Mouse (Mus musculus) cerebellum, adult 9-11 months (tissue): ENCODE data around the gene Akap2.
A peak's percentile ranks its signal among the peaks of the same experiment; 100 is the strongest.

Source experiments
- DNase-seq: peaks from one replicate; pipeline ENCODE4 v3.0.0; 2022

Akap2 gene

GRCm38 (mm10) chr4:57916711-57917110 is 199.3 kb downstream of the Akap2 start:
- no peak for DNase-seq

- DNase-seq = no peak
Measured at GRCm38 (mm10) chr4:57919494-57920423, 202.3 kb downstream of the Akap2 start.

- no peak for DNase-seq
Measured at GRCm38 (mm10) chr4:57920522-57920921, 203.1 kb downstream of the Akap2 start.

DNA sequence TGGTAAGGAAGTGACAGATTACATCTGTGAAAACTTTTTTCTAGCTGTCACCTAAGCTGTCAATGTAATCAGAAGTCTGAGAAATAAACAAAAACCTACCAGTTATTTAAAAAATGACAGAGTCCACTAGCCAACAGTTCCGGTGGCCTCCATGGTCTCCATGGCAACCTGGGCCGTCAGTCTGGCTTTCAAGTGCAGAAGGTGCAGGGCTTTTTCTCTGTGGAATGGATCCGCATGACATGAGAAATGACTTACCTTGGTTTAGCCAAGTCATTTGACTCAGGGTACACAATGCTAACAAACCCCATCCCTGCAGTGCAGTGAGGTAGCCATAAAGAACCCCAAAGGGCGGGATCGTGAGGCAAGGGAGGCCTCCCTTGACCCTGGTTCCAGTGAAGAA is 204.7 kb downstream of the Akap2 start:
- DNase-seq = no peak

DNA sequence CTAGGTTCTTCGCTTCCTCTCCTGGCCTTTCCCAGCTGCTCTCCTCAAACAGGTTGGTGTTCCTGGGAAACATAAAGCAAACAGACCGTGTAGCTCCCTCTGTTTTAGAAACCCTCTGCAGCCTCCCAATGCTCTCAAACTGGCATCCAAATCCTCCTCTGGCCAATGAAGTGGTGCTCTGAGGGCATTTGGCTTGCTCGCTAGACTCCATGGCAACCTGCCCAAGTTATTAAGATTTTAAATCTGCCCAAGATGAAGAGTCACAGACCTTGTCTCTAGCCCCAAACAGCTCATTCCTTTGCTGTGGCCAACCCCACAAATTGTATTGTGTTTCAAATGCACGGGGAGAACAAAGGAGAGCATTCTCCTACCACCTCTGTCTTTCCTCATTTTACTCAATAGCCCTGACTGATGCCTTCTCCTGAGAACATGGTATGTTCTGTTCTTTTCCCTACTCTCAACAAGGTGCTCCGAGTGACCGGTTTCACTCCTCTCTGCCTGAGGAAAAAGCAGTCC is 207.2 kb downstream of the Akap2 start:
- peak; percentile 11 for DNase-seq

DNA sequence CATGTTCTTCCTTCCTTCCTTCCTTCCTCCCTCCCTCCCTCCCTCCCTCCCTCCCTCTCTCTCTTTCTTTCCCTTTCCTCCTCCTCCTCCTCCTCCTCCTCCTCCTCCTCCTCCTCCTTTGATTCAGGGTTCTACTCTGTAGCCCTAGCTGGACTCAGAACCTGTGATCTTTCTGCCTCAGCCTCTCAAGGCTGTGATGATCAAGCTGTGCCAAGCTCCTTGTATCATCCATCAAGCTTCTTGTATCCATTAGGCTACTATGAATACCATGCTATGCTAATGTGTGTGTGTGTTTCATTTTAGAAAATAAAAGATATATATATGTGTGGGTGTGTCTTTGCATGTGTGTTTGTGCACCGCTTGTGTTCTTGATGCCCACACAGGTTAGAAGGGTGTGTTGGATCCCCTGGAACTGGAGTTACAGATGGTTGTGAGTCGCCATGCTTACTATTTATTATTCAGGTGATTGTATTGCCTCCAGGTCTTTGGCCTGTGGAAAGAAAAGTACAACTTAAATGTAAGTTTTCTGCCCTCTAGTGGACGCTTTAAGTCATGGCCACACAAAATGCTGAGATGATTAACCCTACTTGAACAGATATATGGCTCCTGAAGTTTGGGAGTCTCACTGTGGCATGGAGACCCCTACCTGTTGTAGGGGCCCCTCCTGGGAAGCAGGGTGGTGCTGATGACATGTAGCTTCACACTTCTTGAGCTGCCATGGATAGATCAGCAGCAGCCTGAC is 210.2 kb downstream of the Akap2 start:
- peak; percentile 16 for DNase-seq

- no peak for DNase-seq
Measured at GRCm38 (mm10) chr4:57930559-57931170, 213.2 kb downstream of the Akap2 start.

DNA sequence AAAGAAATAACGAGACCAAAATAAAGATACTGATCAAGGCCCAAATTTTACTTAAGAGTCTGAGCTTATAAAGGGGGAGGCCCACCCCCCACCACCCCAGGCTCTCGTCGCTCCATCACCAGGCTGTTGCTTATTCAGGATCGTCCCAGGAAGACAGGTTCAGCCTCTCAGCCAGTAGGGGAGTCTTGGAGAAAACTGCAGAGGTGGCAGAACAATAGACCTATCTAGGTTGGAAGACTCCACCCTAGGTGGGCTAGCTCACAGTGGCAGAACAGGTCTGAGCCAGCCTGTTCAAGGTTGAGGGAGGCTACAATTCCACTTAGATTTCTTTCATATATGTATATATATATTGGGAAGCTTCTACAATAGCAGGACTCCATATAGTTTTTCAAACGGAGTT is 216.7 kb downstream of the Akap2 start:
- no peak for DNase-seq

DNA sequence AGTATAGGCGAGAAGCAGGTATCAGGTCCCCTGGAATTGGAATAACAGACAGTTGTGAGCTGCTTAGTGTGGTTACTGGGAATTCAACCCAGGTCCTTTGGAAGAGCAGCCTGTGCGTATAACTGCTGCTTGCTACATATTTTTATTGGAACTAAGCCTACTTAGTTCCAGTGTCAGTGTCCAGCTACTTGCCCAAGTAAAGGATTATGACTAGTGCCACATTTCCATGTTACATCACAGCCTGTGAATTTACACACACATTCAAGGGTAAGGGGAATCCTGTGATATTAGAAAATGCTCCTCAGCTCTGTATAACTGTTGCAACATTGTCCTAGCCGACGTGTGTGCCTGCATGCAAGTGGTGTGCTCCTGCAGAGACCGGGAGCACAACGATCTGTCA is 219.8 kb downstream of the Akap2 start:
- DNase-seq = no peak

DNA sequence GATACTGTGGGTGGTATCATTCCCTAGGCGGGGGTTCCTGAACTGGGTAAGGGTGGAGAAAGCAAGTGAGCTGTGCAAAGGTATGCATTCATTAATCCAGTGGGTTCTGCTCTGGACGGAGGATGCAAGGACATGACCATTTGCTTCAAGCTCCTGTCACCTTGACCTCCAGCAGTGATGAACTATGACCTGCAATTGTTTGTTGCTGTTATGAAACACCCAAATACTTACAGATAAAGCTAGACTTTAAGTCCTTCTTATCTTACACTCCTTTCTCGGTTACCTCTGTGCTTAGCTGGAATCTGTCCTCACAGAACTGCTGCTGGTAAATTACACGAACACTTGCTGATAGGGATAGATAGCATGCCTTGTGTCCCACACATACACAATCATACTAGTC is 223.2 kb downstream of the Akap2 start:
- no peak for DNase-seq

DNA sequence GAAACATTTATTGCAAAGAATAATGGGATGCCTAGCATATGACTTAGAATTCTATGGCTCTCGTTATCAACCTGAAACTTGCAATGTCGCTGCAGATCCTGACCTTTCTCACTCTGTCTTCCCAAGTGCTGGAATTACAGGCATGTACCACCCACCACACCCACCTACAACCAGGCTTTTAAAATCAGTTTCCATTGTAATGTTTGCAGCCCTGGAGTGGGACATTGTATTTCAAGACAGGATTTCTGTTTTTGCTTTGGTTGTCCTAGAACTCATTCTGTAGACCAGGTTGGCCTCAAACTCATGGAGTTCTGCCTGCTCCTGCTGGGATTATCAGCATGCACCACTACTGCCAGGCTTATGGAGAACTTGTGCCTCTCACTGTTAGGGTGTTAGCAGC is 225.4 kb downstream of the Akap2 start:
- DNase-seq = no peak
